Mouse (Mus musculus): ENCODE measurements around the gene Alg3. TPM values are rescaled to one million over a fixed set of nuclear protein-coding genes. Genes with fewer than 3 reads are reported as not detected.

The Alg3 gene
- polyA plus RNA-seq, 1 experiment from 2014 or later: 59.2 TPM

DNA sequence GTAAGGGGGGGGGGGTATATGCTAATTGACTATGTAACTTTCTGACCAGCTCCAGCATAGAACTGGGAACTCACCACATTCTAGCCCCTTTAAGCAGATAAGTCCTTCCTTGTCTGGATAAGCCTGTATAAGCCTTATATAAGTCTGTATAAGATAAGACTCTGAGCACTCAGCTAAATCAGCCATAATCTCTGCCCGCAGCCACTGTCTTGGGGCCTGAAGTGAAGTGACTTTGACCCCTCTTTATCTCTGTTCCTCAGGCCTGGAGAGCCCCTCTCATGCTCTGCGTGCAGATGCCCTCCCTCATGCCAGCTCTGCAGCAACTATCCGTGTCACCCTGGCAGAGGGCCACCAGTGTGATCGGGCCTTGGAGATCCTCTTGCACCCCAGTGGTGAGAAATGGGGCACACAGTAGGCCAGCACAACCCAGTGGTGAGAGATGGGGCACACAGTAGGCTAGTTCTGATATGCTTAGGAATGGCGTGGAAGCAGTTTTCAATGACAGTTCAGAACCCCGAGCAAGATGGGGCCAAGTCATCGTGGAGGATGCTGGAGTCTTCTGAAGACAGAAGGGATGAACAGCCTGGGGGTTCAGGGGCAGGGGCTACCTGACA is 16.4 kb downstream of the Alg3 start:
- no peaks in the 10 kb centered on the region for H3K9me3 ChIP-seq
- 86% methylated on average over 7 of the region's 7 CpGs for WGBS
- H3K36me3 ChIP-seq: no peaks in the 10 kb centered on the region
- no peak overlapping the region for H3K27ac ChIP-seq
- no peak overlapping the region for H3K4me3 ChIP-seq
- no peak for DNase-seq (ENCODE audit: low spot score)
- peaks cover 52% of the 10 kb centered on the region for H3K27me3 ChIP-seq (ENCODE audit: insufficient read depth, poor library complexity, severe bottlenecking)
- peaks cover 14% of the 10 kb centered on the region for H3K4me1 ChIP-seq (replicated peaks)

GRCm38 (mm10) chr16:20591076-20591705 is 20.3 kb downstream of the Alg3 start:
- Histone ChIP-seq H3K27me3 (ENCODE audit: insufficient read depth, poor library complexity, severe bottlenecking) (peaks cover 75% of the 10 kb centered on the region), H3K9me3 (no peaks in the 10 kb centered on the region), H3K36me3 (no peaks in the 10 kb centered on the region), H3K4me3 (peak overlapping the region; percentile 67), H3K27ac (no peak overlapping the region), H3K4me1 (replicated peaks) (peaks cover 26% of the 10 kb centered on the region)
- 4% methylated on average over 48 of the region's 48 CpGs for WGBS
- DNase-seq (ENCODE audit: low spot score): peak; percentile 31

DNA sequence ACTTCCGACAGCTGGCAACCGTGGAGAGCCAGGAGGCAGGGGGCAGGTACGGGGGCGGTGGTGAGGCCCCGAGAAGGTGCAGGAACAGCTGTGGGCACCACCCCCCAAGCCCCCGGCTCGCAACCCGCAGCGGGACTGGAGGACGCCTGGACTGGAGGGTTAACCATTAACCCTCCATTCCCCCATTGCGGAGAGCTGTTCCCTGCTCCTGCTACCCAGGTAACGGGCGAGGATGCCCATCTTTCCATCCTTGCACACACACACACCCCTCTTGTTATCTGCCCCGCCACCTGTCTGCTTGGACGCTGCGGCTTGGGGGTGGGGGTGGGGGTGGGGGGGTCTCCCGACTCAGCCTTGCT is 20.9 kb downstream of the Alg3 start:
- Histone ChIP-seq H3K4me3 (peak overlapping the region; percentile 67), H3K9me3 (no peaks in the 10 kb centered on the region), H3K27me3 (ENCODE audit: insufficient read depth, poor library complexity, severe bottlenecking) (peaks cover 71% of the 10 kb centered on the region), H3K4me1 (replicated peaks) (peaks cover 26% of the 10 kb centered on the region), H3K27ac (no peak overlapping the region), H3K36me3 (no peaks in the 10 kb centered on the region)
- 2% methylated on average over 17 of the region's 17 CpGs for WGBS
- no peak for DNase-seq (ENCODE audit: low spot score)

GRCm38 (mm10) chr16:20589939-20590679 is 21.4 kb downstream of the Alg3 start:
- Histone ChIP-seq H3K27me3 (ENCODE audit: insufficient read depth, poor library complexity, severe bottlenecking) (peaks cover 71% of the 10 kb centered on the region), H3K27ac (peak overlapping the region; percentile 71), H3K4me3 (peak overlapping the region; percentile 67), H3K9me3 (no peaks in the 10 kb centered on the region), H3K36me3 (no peaks in the 10 kb centered on the region), H3K4me1 (replicated peaks) (peaks cover 26% of the 10 kb centered on the region)
- under 1% methylated on average over 39 of the region's 39 CpGs for WGBS
- peak; percentile 61 for DNase-seq (ENCODE audit: low spot score)

GRCm38 (mm10) chr16:20589366-20589938 is 22.1 kb downstream of the Alg3 start, which contains the start of gene Vwa5b2:
Vwa5b2 (plus strand) TSS chr16:20589471.
- H3K4me3 ChIP-seq: peak within 1 kb of the TSS; percentile 67
- peaks cover 67% of the 10 kb centered on the region for H3K27me3 ChIP-seq (ENCODE audit: insufficient read depth, poor library complexity, severe bottlenecking)
- no peaks in the 10 kb centered on the region for H3K36me3 ChIP-seq
- DNase-seq (ENCODE audit: low spot score): no peak
- peak within 1 kb of the TSS; percentile 71 for H3K27ac ChIP-seq
- H3K9me3 ChIP-seq: no peaks in the 10 kb centered on the region
- WGBS: under 1% methylated on average over 24 of the region's 24 CpGs
- H3K4me1 ChIP-seq (replicated peaks): peaks cover 26% of the 10 kb centered on the region

DNA sequence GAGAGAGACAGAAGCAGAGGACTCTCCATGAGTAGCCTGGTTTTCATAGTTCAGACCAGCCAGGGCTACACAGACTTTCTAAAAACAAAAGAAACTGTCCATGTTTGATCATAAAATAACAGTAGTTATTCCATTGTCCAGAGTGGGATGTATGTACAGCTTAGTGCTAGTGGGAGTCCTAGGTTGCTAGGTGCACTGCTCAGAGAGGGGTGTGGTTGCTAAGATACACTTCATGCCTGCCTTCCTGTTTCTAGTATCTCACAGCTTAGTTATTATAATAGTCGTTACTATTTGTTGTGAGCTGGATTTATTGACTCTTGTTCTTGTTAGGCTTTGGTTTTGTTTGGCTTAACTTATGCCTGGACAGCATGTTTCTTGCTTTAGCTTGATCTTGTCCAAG is 46.5 kb downstream of the Alg3 start:
- 63% methylated on average over 1 of the region's 1 CpGs for WGBS
- Histone ChIP-seq H3K36me3 (peaks cover 34% of the 10 kb centered on the region), H3K27ac (no peak overlapping the region), H3K4me1 (replicated peaks) (no peaks in the 10 kb centered on the region), H3K9me3 (no peaks in the 10 kb centered on the region), H3K4me3 (no peak overlapping the region), H3K27me3 (ENCODE audit: insufficient read depth, poor library complexity, severe bottlenecking) (no peaks in the 10 kb centered on the region)
- no peak for DNase-seq (ENCODE audit: low spot score)

- Histone ChIP-seq H3K9me3 (no peaks in the 10 kb centered on the region), H3K36me3 (peaks cover 93% of the 10 kb centered on the region), H3K4me1 (replicated peaks) (no peaks in the 10 kb centered on the region), H3K27me3 (ENCODE audit: insufficient read depth, poor library complexity, severe bottlenecking) (no peaks in the 10 kb centered on the region), H3K4me3 (no peak overlapping the region), H3K27ac (no peak overlapping the region)
- WGBS: 84% methylated on average over 7 of the region's 7 CpGs
- no peak for DNase-seq (ENCODE audit: low spot score)
Observed at GRCm38 (mm10) chr16:20557381-20557780, 54.2 kb downstream of the Alg3 start.

MicroRNAs within 50 kb of the gene (microRNA counts, 519-probe panel; counts per million panel counts)
- 4,362 counts per million, percentile 91 among the panel's probes with 10 or more counts for microRNA mmu-miR-1224

Other genes starting within 250 kb of the Alg3 start
- 63.6 and 65.8 TPM in 2 replicates for gene Abcc5, start 185.3 kb downstream of the Alg3 start, polyA plus RNA-seq (2016; fragmentation: Nextera tagmentation; extraction: Ambion mirVana)
- gene Eif2b5, start 112.9 kb downstream of the Alg3 start, polyA plus RNA-seq (2016; fragmentation: Nextera tagmentation; extraction: Ambion mirVana): 150 and 153 TPM in 2 replicates
- 32.6 and 51.1 TPM in 2 replicates for gene Dvl3, start 94.8 kb downstream of the Alg3 start, polyA plus RNA-seq (2016; fragmentation: Nextera tagmentation; extraction: Ambion mirVana)
- 705 and 825 TPM in 2 replicates for gene Ap2m1, start 76.3 kb downstream of the Alg3 start, polyA plus RNA-seq (2016; fragmentation: Nextera tagmentation; extraction: Ambion mirVana)
- 59.4 and 65.2 TPM in 2 replicates for gene Abcf3, start 63.2 kb downstream of the Alg3 start, polyA plus RNA-seq (2016; fragmentation: Nextera tagmentation; extraction: Ambion mirVana)
- gene Vwa5b2, start 22.3 kb downstream of the Alg3 start, polyA plus RNA-seq (2016; fragmentation: Nextera tagmentation; extraction: Ambion mirVana): 2.9 and 4.0 TPM in 2 replicates
- 33.4 and 38.8 TPM in 2 replicates for gene Eef1akmt4, start 142 bp downstream of the Alg3 start, polyA plus RNA-seq (2016; fragmentation: Nextera tagmentation; extraction: Ambion mirVana)
- 0.18 TPM in 1 of 2 replicates, not detected in the other for gene Gm49333, start 125 bp downstream of the Alg3 start, polyA plus RNA-seq (2016; fragmentation: Nextera tagmentation; extraction: Ambion mirVana)
- 2.6 and 4.2 TPM in 2 replicates for gene Camk2n2, start 9.6 kb upstream of the Alg3 start, polyA plus RNA-seq (2016; fragmentation: Nextera tagmentation; extraction: Ambion mirVana)
- gene Ece2, start 18.1 kb upstream of the Alg3 start, polyA plus RNA-seq (2016; fragmentation: Nextera tagmentation; extraction: Ambion mirVana): 4.2 TPM in 2 replicates
- gene Psmd2, start 39.9 kb upstream of the Alg3 start, polyA plus RNA-seq (2016; fragmentation: Nextera tagmentation; extraction: Ambion mirVana): 466 and 503 TPM in 2 replicates
- 181 and 224 TPM in 2 replicates for gene Eif4g1, start 56.6 kb upstream of the Alg3 start, polyA plus RNA-seq (2016; fragmentation: Nextera tagmentation; extraction: Ambion mirVana)
- 6.7 and 9.4 TPM in 2 replicates for gene Fam131a, start 81.5 kb upstream of the Alg3 start, polyA plus RNA-seq (2016; fragmentation: Nextera tagmentation; extraction: Ambion mirVana)
- gene Polr2h, start 105.9 kb upstream of the Alg3 start, polyA plus RNA-seq (2016; fragmentation: Nextera tagmentation; extraction: Ambion mirVana): 114 and 140 TPM in 2 replicates
- gene Clcn2, start 106.0 kb upstream of the Alg3 start, polyA plus RNA-seq (2016; fragmentation: Nextera tagmentation; extraction: Ambion mirVana): 15.5 and 22.1 TPM in 2 replicates
- gene Chrd, start 121.4 kb upstream of the Alg3 start, polyA plus RNA-seq (2016; fragmentation: Nextera tagmentation; extraction: Ambion mirVana): 1.6 and 3.6 TPM in 2 replicates
- gene Thpo, start 122.8 kb upstream of the Alg3 start, polyA plus RNA-seq (2016; fragmentation: Nextera tagmentation; extraction: Ambion mirVana): 0.30 and 0.77 TPM in 2 replicates

Measured in hindbrain, embryonic 10.5 days (tissue).